Mouse (Mus musculus): ENCODE data around the gene March7. TPM values are rescaled to one million over a fixed set of nuclear protein-coding genes. Genes with fewer than 3 reads are reported as not detected.

March7 gene
- polyA plus RNA-seq, 1 experiment from 2014 or later: 110 TPM

- no peak overlapping the region for H3K27ac ChIP-seq (replicated peaks; ENCODE audit: low read depth, low read length)
- H3K4me2 ChIP-seq (ENCODE audit: low read length): no peak overlapping the region
- H3K27me3 ChIP-seq (ENCODE audit: control insufficient read depth, insufficient read depth, low read length): no peaks in the 10 kb centered on the region
- no peaks in the 10 kb centered on the region for H3K9me3 ChIP-seq (ENCODE audit: control insufficient read depth, low read length)
- H3K36me3 ChIP-seq (ENCODE audit: control insufficient read depth, insufficient read depth, low read length): no peaks in the 10 kb centered on the region
- H3K9ac ChIP-seq (replicated peaks; ENCODE audit: low read length): no peak overlapping the region
- no peak overlapping the region for H3K4me3 ChIP-seq (replicated peaks; ENCODE audit: low read depth, low read length)
- ATAC-seq (ENCODE audit: low FRiP score, low TSS enrichment) (no peak), DNase-seq (no peak)
- 93% methylated on average over 2 of the region's 2 CpGs for WGBS
- no peaks in the 10 kb centered on the region for H3K4me1 ChIP-seq (ENCODE audit: control insufficient read depth, insufficient read depth, low read length)
Observed at GRCm38 (mm10) chr2:60221954-60222353, 12.3 kb downstream of the March7 start.

DNA sequence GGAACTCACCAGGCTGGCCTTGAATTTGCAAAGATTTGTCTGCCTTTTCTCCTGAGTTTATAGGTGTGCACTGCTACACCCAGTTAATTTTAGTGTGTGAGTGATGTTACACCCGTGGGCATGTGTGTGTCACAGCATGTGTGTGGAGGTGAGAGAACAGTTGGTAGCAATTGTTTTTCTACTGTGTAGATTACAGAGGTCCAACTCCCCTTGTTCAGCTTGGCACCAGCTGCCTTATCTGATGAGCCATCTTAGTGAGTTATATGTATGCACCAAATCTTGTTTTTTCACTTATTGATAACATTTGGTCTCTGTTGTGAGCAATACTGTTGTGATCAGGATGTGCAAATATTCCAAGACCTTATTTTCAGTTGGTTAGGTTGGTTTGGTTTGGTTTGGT is 13.8 kb downstream of the March7 start:
- no peak overlapping the region for H3K27ac ChIP-seq (replicated peaks; ENCODE audit: low read depth, low read length)
- H3K4me1 ChIP-seq (ENCODE audit: control insufficient read depth, insufficient read depth, low read length): no peaks in the 10 kb centered on the region
- DNase-seq (no peak), ATAC-seq (ENCODE audit: low FRiP score, low TSS enrichment) (no peak)
- no peak overlapping the region for H3K4me3 ChIP-seq (replicated peaks; ENCODE audit: low read depth, low read length)
- H3K36me3 ChIP-seq (ENCODE audit: control insufficient read depth, insufficient read depth, low read length): no peaks in the 10 kb centered on the region
- H3K27me3 ChIP-seq (ENCODE audit: control insufficient read depth, insufficient read depth, low read length): no peaks in the 10 kb centered on the region
- 88% methylated on average over 1 of the region's 1 CpGs for WGBS
- no peak overlapping the region for H3K9ac ChIP-seq (replicated peaks; ENCODE audit: low read length)
- no peaks in the 10 kb centered on the region for H3K9me3 ChIP-seq (ENCODE audit: control insufficient read depth, low read length)
- no peak overlapping the region for H3K4me2 ChIP-seq (ENCODE audit: low read length)

DNA sequence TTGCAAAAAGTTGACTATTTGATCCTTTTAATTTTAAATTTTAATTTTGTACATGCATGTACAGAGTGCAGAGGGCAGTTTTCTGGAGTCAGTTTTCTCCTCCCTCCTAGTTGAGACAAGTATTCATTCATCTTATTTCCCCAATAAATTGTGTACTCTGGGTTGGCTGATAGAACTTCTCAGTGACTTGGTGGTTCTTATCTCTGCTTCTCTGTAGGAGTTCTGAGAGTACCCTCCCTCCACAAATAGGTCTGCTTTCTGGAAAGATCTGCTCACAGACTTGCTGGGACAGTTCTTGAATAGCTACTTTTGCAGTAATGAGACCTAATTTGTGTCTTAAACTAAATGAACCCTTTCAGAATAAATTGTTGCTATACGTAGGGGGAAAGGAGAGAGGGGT is 18.8 kb downstream of the March7 start:
- H3K27me3 ChIP-seq (ENCODE audit: control insufficient read depth, insufficient read depth, low read length): no peaks in the 10 kb centered on the region
- no peak overlapping the region for H3K9ac ChIP-seq (replicated peaks; ENCODE audit: low read length)
- no peak overlapping the region for H3K4me2 ChIP-seq (ENCODE audit: low read length)
- H3K9me3 ChIP-seq (ENCODE audit: control insufficient read depth, low read length): no peaks in the 10 kb centered on the region
- no peak overlapping the region for H3K4me3 ChIP-seq (replicated peaks; ENCODE audit: low read depth, low read length)
- peaks cover 35% of the 10 kb centered on the region for H3K36me3 ChIP-seq (ENCODE audit: control insufficient read depth, insufficient read depth, low read length)
- ATAC-seq (ENCODE audit: low FRiP score, low TSS enrichment) (no peak), DNase-seq (no peak)
- WGBS: 86% methylated on average over 1 of the region's 1 CpGs
- H3K4me1 ChIP-seq (ENCODE audit: control insufficient read depth, insufficient read depth, low read length): no peaks in the 10 kb centered on the region
- no peak overlapping the region for H3K27ac ChIP-seq (replicated peaks; ENCODE audit: low read depth, low read length)

DNA sequence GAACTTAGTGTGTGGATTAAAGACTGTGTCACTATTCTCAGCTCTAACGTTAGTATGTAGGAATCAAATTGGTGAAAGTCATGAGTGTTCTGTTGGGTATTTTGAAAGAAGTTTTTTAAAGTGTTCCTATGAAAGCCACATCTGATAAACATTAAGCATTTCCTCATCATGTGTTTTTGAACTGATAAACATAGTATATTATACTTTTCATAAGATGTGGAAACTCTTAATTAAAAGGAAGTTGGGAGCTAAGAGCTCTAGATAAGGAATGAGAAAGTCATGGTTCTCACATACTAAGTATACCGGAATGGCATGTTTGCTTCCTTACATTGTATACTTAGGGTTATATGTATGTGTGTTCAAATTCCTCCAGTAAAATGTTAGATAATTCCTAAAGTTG is 20.7 kb downstream of the March7 start:
- DNase-seq: no peak
- Histone ChIP-seq H3K9me3 (ENCODE audit: control insufficient read depth, low read length) (no peaks in the 10 kb centered on the region), H3K4me3 (replicated peaks; ENCODE audit: low read depth, low read length) (no peak overlapping the region), H3K9ac (replicated peaks; ENCODE audit: low read length) (no peak overlapping the region), H3K4me2 (ENCODE audit: low read length) (no peak overlapping the region), H3K36me3 (ENCODE audit: control insufficient read depth, insufficient read depth, low read length) (peaks cover 50% of the 10 kb centered on the region), H3K4me1 (ENCODE audit: control insufficient read depth, insufficient read depth, low read length) (no peaks in the 10 kb centered on the region), H3K27ac (replicated peaks; ENCODE audit: low read depth, low read length) (no peak overlapping the region), H3K27me3 (ENCODE audit: control insufficient read depth, insufficient read depth, low read length) (no peaks in the 10 kb centered on the region)
- 97% methylated on average over 2 of the region's 2 CpGs for WGBS
- ATAC-seq (ENCODE audit: low FRiP score, low TSS enrichment): no peak

DNA sequence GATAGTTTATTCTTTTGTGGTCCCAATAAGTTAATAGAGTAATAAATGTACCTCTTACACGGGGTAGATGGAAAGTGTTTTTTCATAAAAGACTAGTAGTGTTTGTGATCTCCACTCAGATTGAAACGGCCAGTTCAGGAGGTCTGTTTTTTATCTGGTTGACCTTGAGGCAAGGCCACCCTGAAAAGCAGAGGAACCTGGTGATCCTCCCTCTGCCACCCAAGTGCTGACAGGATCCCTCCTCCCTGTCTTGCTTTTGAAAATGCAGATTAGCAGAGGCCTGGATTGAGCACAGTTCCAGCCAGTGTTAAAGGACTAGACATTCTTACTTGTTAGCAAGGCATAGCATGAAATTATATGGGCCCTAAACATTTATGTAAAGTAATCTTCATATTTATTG is 23.5 kb downstream of the March7 start:
- DNase-seq (no peak), ATAC-seq (ENCODE audit: low FRiP score, low TSS enrichment) (no peak)
- no peaks in the 10 kb centered on the region for H3K4me1 ChIP-seq (ENCODE audit: control insufficient read depth, insufficient read depth, low read length)
- no peaks in the 10 kb centered on the region for H3K9me3 ChIP-seq (ENCODE audit: control insufficient read depth, low read length)
- no peak overlapping the region for H3K9ac ChIP-seq (replicated peaks; ENCODE audit: low read length)
- no peak overlapping the region for H3K4me3 ChIP-seq (replicated peaks; ENCODE audit: low read depth, low read length)
- no peaks in the 10 kb centered on the region for H3K27me3 ChIP-seq (ENCODE audit: control insufficient read depth, insufficient read depth, low read length)
- no peak overlapping the region for H3K4me2 ChIP-seq (ENCODE audit: low read length)
- H3K36me3 ChIP-seq (ENCODE audit: control insufficient read depth, insufficient read depth, low read length): peaks cover 75% of the 10 kb centered on the region
- no peak overlapping the region for H3K27ac ChIP-seq (replicated peaks; ENCODE audit: low read depth, low read length)
- WGBS: 72% methylated on average over 2 of the region's 2 CpGs

DNA sequence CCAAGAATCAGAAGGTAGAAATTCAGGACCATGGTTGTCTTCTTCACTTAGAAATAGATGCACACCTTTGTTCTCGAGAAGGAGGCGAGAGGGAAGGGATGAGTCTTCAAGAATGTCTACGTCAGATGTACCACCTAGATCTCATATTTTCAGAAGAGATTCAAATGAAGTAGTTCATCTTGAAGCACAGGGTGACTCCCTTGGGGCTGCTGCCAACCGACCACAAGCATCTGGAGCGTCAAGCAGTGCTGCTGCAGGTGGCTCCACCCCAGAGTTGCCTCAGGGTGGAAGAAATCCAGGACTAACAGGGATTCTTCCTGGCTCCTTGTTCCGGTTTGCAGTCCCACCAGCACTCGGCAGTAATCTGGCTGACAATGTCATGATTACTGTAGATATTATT is 24.8 kb downstream of the March7 start:
- Histone ChIP-seq H3K27me3 (ENCODE audit: control insufficient read depth, insufficient read depth, low read length) (no peaks in the 10 kb centered on the region), H3K4me1 (ENCODE audit: control insufficient read depth, insufficient read depth, low read length) (no peaks in the 10 kb centered on the region), H3K36me3 (ENCODE audit: control insufficient read depth, insufficient read depth, low read length) (peaks cover 83% of the 10 kb centered on the region), H3K27ac (replicated peaks; ENCODE audit: low read depth, low read length) (no peak overlapping the region), H3K9ac (replicated peaks; ENCODE audit: low read length) (no peak overlapping the region), H3K9me3 (ENCODE audit: control insufficient read depth, low read length) (no peaks in the 10 kb centered on the region), H3K4me3 (replicated peaks; ENCODE audit: low read depth, low read length) (no peak overlapping the region), H3K4me2 (ENCODE audit: low read length) (no peak overlapping the region)
- DNase-seq: no peak
- no peak for ATAC-seq (ENCODE audit: low FRiP score, low TSS enrichment)
- WGBS: 77% methylated on average over 7 of the region's 7 CpGs

GRCm38 (mm10) chr2:60252782-60253181 is 43.1 kb downstream of the March7 start:
- WGBS: 83% methylated on average over 4 of the region's 4 CpGs
- no peak overlapping the region for H3K9ac ChIP-seq (replicated peaks; ENCODE audit: low read length)
- H3K4me2 ChIP-seq (ENCODE audit: low read length): no peak overlapping the region
- no peak for DNase-seq
- H3K27me3 ChIP-seq (ENCODE audit: control insufficient read depth, insufficient read depth, low read length): no peaks in the 10 kb centered on the region
- H3K4me3 ChIP-seq (replicated peaks; ENCODE audit: low read depth, low read length): no peak overlapping the region
- H3K27ac ChIP-seq (replicated peaks; ENCODE audit: low read depth, low read length): no peak overlapping the region
- H3K36me3 ChIP-seq (ENCODE audit: control insufficient read depth, insufficient read depth, low read length): peaks cover 20% of the 10 kb centered on the region; the same call in 1 of the 2 replicates
- H3K9me3 ChIP-seq (ENCODE audit: control insufficient read depth, low read length): no peaks in the 10 kb centered on the region; the same call in 1 of the 2 replicates
- no peak for ATAC-seq (ENCODE audit: low FRiP score, low TSS enrichment)
- no peaks in the 10 kb centered on the region for H3K4me1 ChIP-seq (ENCODE audit: control insufficient read depth, insufficient read depth, low read length)

DNA sequence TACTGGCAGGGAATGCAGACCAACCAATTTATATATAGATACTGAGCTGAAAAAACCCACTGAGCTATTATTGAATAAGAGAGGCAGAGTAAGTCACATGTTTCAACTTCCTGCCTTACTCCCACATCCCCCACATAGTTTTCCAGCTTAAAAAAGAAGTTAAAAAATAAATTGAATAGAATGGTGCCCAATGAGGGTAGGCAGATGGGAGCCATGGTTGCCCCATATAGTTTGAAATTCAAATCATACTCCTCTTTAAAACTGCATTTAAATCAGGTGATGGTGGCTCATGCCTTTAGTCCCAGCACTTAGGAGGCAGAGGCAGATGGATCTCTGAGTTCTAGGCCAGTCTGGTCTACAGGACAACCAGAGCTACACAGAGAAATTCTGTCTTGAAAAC is 43.8 kb downstream of the March7 start:
- Histone ChIP-seq H3K4me3 (replicated peaks; ENCODE audit: low read depth, low read length) (no peak overlapping the region), H3K36me3 (ENCODE audit: control insufficient read depth, insufficient read depth, low read length) (peaks cover 20% of the 10 kb centered on the region; the same call in 1 of the 2 replicates), H3K9me3 (ENCODE audit: control insufficient read depth, low read length) (no peaks in the 10 kb centered on the region; the same call in 1 of the 2 replicates), H3K9ac (replicated peaks; ENCODE audit: low read length) (no peak overlapping the region), H3K4me1 (ENCODE audit: control insufficient read depth, insufficient read depth, low read length) (no peaks in the 10 kb centered on the region), H3K27me3 (ENCODE audit: control insufficient read depth, insufficient read depth, low read length) (no peaks in the 10 kb centered on the region), H3K4me2 (ENCODE audit: low read length) (no peak overlapping the region), H3K27ac (replicated peaks; ENCODE audit: low read depth, low read length) (no peak overlapping the region)
- DNase-seq (no peak), ATAC-seq (ENCODE audit: low FRiP score, low TSS enrichment) (no peak)

- Histone ChIP-seq H3K36me3 (ENCODE audit: control insufficient read depth, insufficient read depth, low read length) (no peaks in the 10 kb centered on the region), H3K27me3 (ENCODE audit: control insufficient read depth, insufficient read depth, low read length) (no peaks in the 10 kb centered on the region), H3K4me1 (ENCODE audit: control insufficient read depth, insufficient read depth, low read length) (no peaks in the 10 kb centered on the region), H3K27ac (replicated peaks; ENCODE audit: low read depth, low read length) (no peak overlapping the region), H3K9ac (replicated peaks; ENCODE audit: low read length) (no peak overlapping the region), H3K4me2 (ENCODE audit: low read length) (no peak overlapping the region), H3K9me3 (ENCODE audit: control insufficient read depth, low read length) (no peaks in the 10 kb centered on the region; the same call in 1 of the 2 replicates), H3K4me3 (replicated peaks; ENCODE audit: low read depth, low read length) (no peak overlapping the region)
- no peak for ATAC-seq (ENCODE audit: low FRiP score, low TSS enrichment)
- DNase-seq: no peak
- WGBS: 89% methylated on average over 2 of the region's 2 CpGs
Observed at GRCm38 (mm10) chr2:60256751-60257150, 47.1 kb downstream of the March7 start.
